Mouse (Mus musculus) liver, embryonic 14.5 days (tissue): ENCODE measurements around the gene Scoc. TPM values are rescaled to one million over a fixed set of nuclear protein-coding genes. Genes with fewer than 3 reads are reported as not detected.

Experiments used
- ATAC-seq: fragments of 200-750 bp; cut with Nextera tagmentation; 2 replicates; pipeline ENCODE4 v1.8.0; 2017; ENCODE audit warnings: moderate number of reproducible peaks, mild to moderate bottlenecking, moderate library complexity; ENCODE audit not compliant: insufficient read depth
- DNase-seq, 3 experiments: peaks; one replicate each; pipeline ENCODE4 v3.0.0-alpha.2; 2012 to 2013; ENCODE audit warnings: low read depth in 3 of 3, low spot score in 3 of 3
- H3K27ac ChIP-seq: fragments of 300-500 bp; sonication (generic); 2 replicates; pipeline ENCODE4 v1.5.1; 2014; ENCODE audit warnings: moderate library complexity, mild to moderate bottlenecking, control low read depth, inconsistent platforms
- H3K27me3 ChIP-seq: fragments of 300-500 bp; sonication (generic); 2 replicates; pipeline ENCODE4 v1.6.1; 2014; ENCODE audit warnings: mild to moderate bottlenecking, low read length, moderate library complexity; ENCODE audit not compliant: control insufficient read depth, insufficient read depth
- H3K36me3 ChIP-seq: fragments of 300-500 bp; sonication (generic); replicated peaks from 2 replicates; pipeline ENCODE4 v1.6.1; 2014; ENCODE audit warnings: low read depth; ENCODE audit not compliant: control insufficient read depth, insufficient read depth
- H3K4me1 ChIP-seq, 2 experiments: fragments of 200-500 bp in 1 of 2; fragments of 300-500 bp in 1 of 2; sonication (generic) in 1 of 2; replicated peaks; 2 replicates each; pipeline ENCODE4 v1.6.1; 2012 to 2014; ENCODE audit warnings: antibody characterized with exemption in 1 of 2, inconsistent platforms in 1 of 2, low read length in 1 of 2; ENCODE audit not compliant: control insufficient read depth in 2 of 2, insufficient read depth in 2 of 2
- H3K4me2 ChIP-seq: fragments of 300-500 bp; sonication (generic); 2 replicates; pipeline ENCODE4 v1.6.1; 2014; ENCODE audit warnings: low read depth, mild to moderate bottlenecking, control low read depth, moderate library complexity
- H3K4me3 ChIP-seq, 2 experiments: fragments of 200-500 bp in 1 of 2; fragments of 300-500 bp in 1 of 2; sonication (generic) in 1 of 2; 2 replicates each; pipeline ENCODE4 v1.5.1; 2012 to 2014; ENCODE audit warnings: low read depth in 2 of 2, low read length in 2 of 2, mild to moderate bottlenecking in 2 of 2, control low read depth in 1 of 2, inconsistent platforms in 1 of 2, moderate library complexity in 1 of 2; ENCODE audit not compliant: insufficient read depth in 1 of 2
- H3K9ac ChIP-seq: fragments of 300-500 bp; sonication (generic); replicated peaks from 2 replicates; pipeline ENCODE4 v1.6.1; 2014; ENCODE audit warnings: mild to moderate bottlenecking, control low read depth, moderate library complexity
- H3K9me3 ChIP-seq: fragments of 300-500 bp; sonication (generic); 2 replicates; pipeline ENCODE4 v1.6.1; 2016; ENCODE audit warnings: low read length, mixed read lengths; ENCODE audit not compliant: control insufficient read depth
- CTCF ChIP-seq: IDR thresholded peaks from 2 replicates; pipeline ENCODE4 v1.5.1; 2016; ENCODE audit warnings: antibody characterized with exemption, low read depth, control low read depth
- EP300 ChIP-seq: IDR thresholded peaks from 2 replicates; pipeline ENCODE4 v1.6.1; 2016; ENCODE audit warnings: antibody characterized with exemption, low read depth
- WGBS: fragments of 180-500 bp; shearing (Covaris S2); extraction: QIAGEN DNeasy Blood & Tissue Kit; methylation state at CpG from one replicate; pipeline ENCODE4 v1.1.7; 2014; ENCODE audit not compliant: insufficient replicate concordance; 5-methylcytosine and 5-hydroxymethylcytosine counted together
- polyA plus RNA-seq, 2 experiments: library from polyadenylated mRNA; depleted of rRNA in 1 of 2; stranded (reverse) in 1 of 2; unstranded in 1 of 2; fragments of >200 nt; fragmentation: Nextera tagmentation in 1 of 2; extraction: Ambion mirVana in 1 of 2; gene quantifications; 2 replicates each; pipeline versions ENCODE4 v1.2.1 to v1.2.3; 2012 to 2014

Scoc gene
- polyA plus RNA-seq, 2 experiments: 40.3 to 65.5 TPM

- Histone ChIP-seq H3K4me1 (peaks cover 25 to 29% of the 10 kb centered on the region in 2 experiments), H3K4me3 (no peak overlapping the region), H3K27me3 (no peaks in the 10 kb centered on the region), H3K36me3 (no peaks in the 10 kb centered on the region), H3K27ac (no peak overlapping the region), H3K4me2 (no peak overlapping the region), H3K9ac (no peak overlapping the region), H3K9me3 (no peaks in the 10 kb centered on the region)
- TF ChIP-seq EP300 (no peak), CTCF (no peak)
- ATAC-seq (no peak), DNase-seq (no peak)
- WGBS: 81% methylated on average over 11 of the region's 11 CpGs
Measured at GRCm38 (mm10) chr8:83418805-83419516, 39.2 kb downstream of the Scoc start.

DNA sequence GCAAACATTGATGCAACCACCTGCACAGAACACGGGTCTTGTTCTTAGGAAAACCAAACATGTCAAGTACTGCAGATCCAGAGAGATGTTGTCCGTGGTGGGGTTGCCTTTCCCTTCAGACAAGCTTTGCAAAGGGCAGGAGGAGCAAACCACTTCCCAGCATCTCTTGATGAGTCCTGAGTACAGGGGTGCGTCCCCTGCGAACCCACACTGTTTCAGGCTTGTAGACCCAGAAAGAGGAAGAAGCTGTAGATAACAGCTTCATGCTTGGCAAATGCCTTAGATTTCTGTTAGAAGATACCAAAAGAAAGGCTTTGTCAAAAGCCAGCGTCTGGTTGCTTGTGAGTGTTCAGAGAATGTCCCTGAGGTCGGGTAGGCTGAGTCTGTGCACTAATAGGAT is 40.2 kb downstream of the Scoc start:
- Histone ChIP-seq H3K9ac (no peak overlapping the region), H3K27ac (no peak overlapping the region), H3K36me3 (no peaks in the 10 kb centered on the region), H3K4me1 (peaks cover 15 to 20% of the 10 kb centered on the region in 2 experiments), H3K4me2 (no peak overlapping the region), H3K4me3 (no peak overlapping the region), H3K9me3 (no peaks in the 10 kb centered on the region), H3K27me3 (no peaks in the 10 kb centered on the region)
- ATAC-seq (no peak), DNase-seq (no peak)
- WGBS: 26% methylated on average over 6 of the region's 6 CpGs
- TF ChIP-seq CTCF: no peak
- no peak for TF ChIP-seq EP300

DNA sequence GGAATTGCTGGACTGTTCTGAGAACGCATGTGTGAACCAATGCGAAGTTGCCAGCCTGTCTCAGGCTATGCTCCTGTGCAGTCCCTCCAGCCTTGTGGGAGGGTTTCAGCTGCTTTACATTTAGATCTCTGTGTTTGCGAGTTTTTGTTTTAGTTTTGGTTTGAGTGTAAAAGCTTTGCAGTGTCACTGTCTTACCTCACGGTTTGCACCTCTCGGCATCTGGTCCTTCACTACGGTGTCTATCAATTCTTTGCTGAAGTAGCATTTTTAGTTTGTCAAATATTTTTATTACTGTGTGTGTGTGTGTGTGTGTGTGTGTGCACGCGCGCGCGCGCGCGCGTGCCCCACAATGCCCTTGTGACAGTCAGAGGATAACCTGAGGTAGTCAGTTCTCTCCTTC is 41.3 kb downstream of the Scoc start:
- 91% methylated on average over 15 of the region's 15 CpGs for WGBS
- Histone ChIP-seq H3K4me1 (peaks cover 8 to 13% of the 10 kb centered on the region in 2 experiments), H3K9ac (no peak overlapping the region), H3K4me3 (no peak overlapping the region), H3K36me3 (no peaks in the 10 kb centered on the region), H3K4me2 (no peak overlapping the region), H3K9me3 (no peaks in the 10 kb centered on the region), H3K27ac (no peak overlapping the region), H3K27me3 (no peaks in the 10 kb centered on the region)
- no peak for TF ChIP-seq EP300
- no peak for TF ChIP-seq CTCF
- DNase-seq (no peak), ATAC-seq (no peak)

- no peaks in the 10 kb centered on the region for H3K9me3 ChIP-seq
- 66% methylated on average over 7 of the region's 7 CpGs for WGBS
- H3K27ac ChIP-seq: no peak overlapping the region
- TF ChIP-seq CTCF (no peak), EP300 (no peak)
- no peak for ATAC-seq
- H3K36me3 ChIP-seq: no peaks in the 10 kb centered on the region
- H3K27me3 ChIP-seq: no peaks in the 10 kb centered on the region
- H3K4me2 ChIP-seq: no peak overlapping the region
- DNase-seq: no peak
- no peak overlapping the region for H3K4me3 ChIP-seq
- no peak overlapping the region for H3K9ac ChIP-seq
- peaks cover 3 to 8% of the 10 kb centered on the region in 2 experiments; a peak in 3 of 4 replicates for H3K4me1 ChIP-seq
Measured at GRCm38 (mm10) chr8:83408496-83408895, 49.7 kb downstream of the Scoc start.

DNA sequence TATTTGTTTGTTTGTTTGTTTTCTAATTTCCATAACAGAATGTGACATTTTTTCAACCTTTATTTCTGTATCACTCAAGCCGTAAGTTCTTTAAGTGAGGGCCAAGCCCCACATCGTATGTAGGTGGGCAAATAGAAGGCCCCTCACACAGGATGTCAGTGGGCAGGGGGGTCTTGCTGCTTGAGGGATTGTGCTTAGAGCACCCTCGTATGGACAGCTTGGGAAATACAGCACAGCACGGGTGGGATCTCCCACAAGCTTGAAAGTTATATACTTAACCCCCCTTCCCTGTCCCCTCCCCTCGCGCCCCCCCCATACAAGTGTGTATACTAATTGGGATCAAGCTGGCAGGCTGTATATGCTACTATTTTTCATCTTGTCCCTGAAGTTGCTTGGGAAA is 51.4 kb downstream of the Scoc start:
- ATAC-seq (no peak), DNase-seq (peak in 2 of 3 experiments; percentile 52 to 55)
- 29% methylated on average over 5 of the region's 6 CpGs for WGBS
- H3K9ac ChIP-seq: no peak overlapping the region
- H3K4me2 ChIP-seq: no peak overlapping the region
- no peak for TF ChIP-seq EP300
- TF ChIP-seq CTCF: peak; percentile 49
- H3K27me3 ChIP-seq: no peaks in the 10 kb centered on the region
- no peak overlapping the region for H3K27ac ChIP-seq
- H3K4me3 ChIP-seq: no peak overlapping the region
- H3K4me1 ChIP-seq: peaks cover 3 to 8% of the 10 kb centered on the region in 2 experiments; a peak in 3 of 4 replicates
- H3K36me3 ChIP-seq: no peaks in the 10 kb centered on the region
- H3K9me3 ChIP-seq: no peaks in the 10 kb centered on the region
